In the genomic region with DNA sequence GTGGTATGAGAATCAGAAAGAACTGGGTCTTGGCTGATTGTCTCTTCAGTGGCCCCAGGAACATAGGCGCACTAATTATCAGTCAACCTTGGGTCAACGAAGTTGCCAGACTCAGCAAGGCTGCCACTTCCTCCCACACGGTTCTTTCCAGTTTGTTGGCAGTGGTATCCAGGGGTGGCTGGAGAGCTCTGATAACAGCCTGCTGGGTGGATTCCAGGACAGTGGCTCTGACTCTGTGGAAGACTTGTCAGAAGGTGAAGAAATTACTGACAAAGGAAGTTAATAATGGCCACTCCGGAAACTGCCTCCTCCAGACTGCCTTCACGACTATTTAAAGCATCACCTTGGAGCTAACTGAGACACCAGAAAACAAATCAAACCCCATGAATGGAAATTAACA, we compare ENCODE assay signal across 13 mouse cellular contexts. TPM values are rescaled to one million over a fixed set of nuclear protein-coding genes. Genes with fewer than 3 reads are reported as not detected.
DNase-seq lines count a peak whose midpoint lies in the region; ATAC-seq and TF ChIP-seq lines count a peak whose summit lies in the region.
"Had no signal": no experiment of that assay in that cellular context is flagged by ENCODE, and none has a peak within 500 bp of the region (broad histone marks: within the 10 kb centered on the region; RNA-seq: fewer than 3 reads in every experiment).

No protein-coding gene starts in this region.

- H3K4me3 ChIP-seq in MEL (ENCODE audit: control insufficient read depth in 1 of 2, insufficient read depth in 1 of 2, low read depth in 2 of 2, low read length in 2 of 2): no peak overlapping the region
- H3K4me3 ChIP-seq in heart, embryonic 12.5 days: no peak overlapping the region
- H3K4me3 ChIP-seq: forebrain, embryonic 15.5 days; neural tube, embryonic 13.5 days had no signal

- H3K27me3 ChIP-seq in MEL (ENCODE audit: control insufficient read depth in 1 of 2, insufficient read depth in 2 of 2, low read length in 2 of 2): no peaks in the 10 kb centered on the region
- H3K27me3 ChIP-seq in heart, embryonic 12.5 days (replicated peaks): no peaks in the 10 kb centered on the region
- H3K27me3 ChIP-seq: CH12.LX; forebrain, embryonic 15.5 days; neural tube, embryonic 13.5 days had no signal

- TF ChIP-seq EP300 in MEL (IDR thresholded peaks at IDR 0.05; ENCODE audit: low read depth in 1 of 2, low read length in 2 of 2): peak; percentile 97

- DNase-seq in 416B (ENCODE audit: low read depth) (peak; percentile 96), MEL (ENCODE audit: low read depth, low spot score) (peak; percentile 91)
- no peak for DNase-seq in frontal cortex, postnatal 36 days (ENCODE audit: low spot score in 2 of 2)
- no peak for DNase-seq in left cerebral cortex, postnatal 14 days (ENCODE audit: low spot score in 2 of 2)
- DNase-seq in layer of hippocampus, adult 8-10 months (ENCODE audit: low spot score in 2 of 2): no peak
- DNase-seq: adrenal gland, postnatal 25 days; cerebellum, postnatal 25 days had no signal

- H3K4me1 ChIP-seq in MEL (ENCODE audit: control insufficient read depth in 1 of 2, insufficient read depth in 2 of 2, low read length in 2 of 2): peaks cover 15 to 22% of the 10 kb centered on the region in 2 experiments
- peaks cover 8% of the 10 kb centered on the region for H3K4me1 ChIP-seq in heart, embryonic 12.5 days (replicated peaks)
- H3K4me1 ChIP-seq: forebrain, embryonic 15.5 days; neural tube, embryonic 13.5 days had no signal

- 0 out of 2 replicates have a peak, but pooled peaks have one; percentile 22 for ATAC-seq in heart, embryonic 12.5 days (ENCODE audit: insufficient number of reproducible peaks, low FRiP score)
- ATAC-seq in hematopoietic stem cell, adult 5-6 weeks (replicated peaks in 1 of 2; ENCODE audit: insufficient read depth in 1 of 2, low FRiP score in 2 of 2, low TSS enrichment in 1 of 2, low read depth in 1 of 2, poor library complexity in 2 of 2, severe bottlenecking in 2 of 2): peak; percentile 87 to 92
- ATAC-seq: forebrain, embryonic 15.5 days had no signal

- intact Hi-C loops in left cerebral cortex, postnatal 14 days (cut with DNase I): no loop called here

- no peaks in the 10 kb centered on the region for H3K79me2 ChIP-seq in MEL (ENCODE audit: control insufficient read depth, insufficient read depth, low read length, poor library complexity)

- H3K27ac ChIP-seq in MEL (ENCODE audit: control insufficient read depth, low read depth, low read length): peak overlapping the region; percentile 64
- no peak overlapping the region for H3K27ac ChIP-seq in heart, embryonic 12.5 days (ENCODE audit: poor library complexity, severe bottlenecking)
- H3K27ac ChIP-seq: forebrain, embryonic 15.5 days; macrophage; neural tube, embryonic 13.5 days had no signal

- TF ChIP-seq CTCF in MEL (IDR thresholded peaks at IDR 0.05 in 2 of 3, conservative IDR thresholded peaks at IDR 0.05 in 1 of 3; ENCODE audit: control insufficient read depth in 1 of 3, insufficient read depth in 1 of 3, low read depth in 2 of 3, low read length in 3 of 3, poor library complexity in 1 of 3, severe bottlenecking in 1 of 3): no peak

- no peak overlapping the region for H3K4me2 ChIP-seq in heart, embryonic 12.5 days
- H3K4me2 ChIP-seq: forebrain, embryonic 15.5 days; neural tube, embryonic 13.5 days had no signal

- no peak for TF ChIP-seq RAD21 in MEL (IDR thresholded peaks at IDR 0.05; ENCODE audit: low read depth, low read length)

- H3K36me3 ChIP-seq in MEL (ENCODE audit: control insufficient read depth in 1 of 2, insufficient read depth in 2 of 2, low read length in 2 of 2): peaks cover 0 to 23% of the 10 kb centered on the region in 2 experiments; a peak in 2 of 4 replicates
- H3K36me3 ChIP-seq in heart, embryonic 12.5 days: no peaks in the 10 kb centered on the region
- H3K36me3 ChIP-seq: forebrain, embryonic 15.5 days; neural tube, embryonic 13.5 days had no signal

- no peak for TF ChIP-seq POLR2A in MEL (IDR thresholded peaks at IDR 0.05; ENCODE audit: control insufficient read depth in 1 of 2, insufficient read depth in 1 of 2, low read depth in 1 of 2, low read length in 2 of 2, poor library complexity in 1 of 2)

- WGBS in heart, embryonic 12.5 days: 9% methylated on average over 5 of the region's 5 CpGs

- H3K9ac ChIP-seq in MEL (ENCODE audit: control insufficient read depth, low read depth, low read length, poor library complexity, severe bottlenecking): no peak overlapping the region
- H3K9ac ChIP-seq in heart, embryonic 12.5 days: no peak overlapping the region
- H3K9ac ChIP-seq: forebrain, embryonic 15.5 days; neural tube, embryonic 13.5 days had no signal

- H3K9me3 ChIP-seq in MEL (replicated peaks; ENCODE audit: insufficient read depth, low read length): no peaks in the 10 kb centered on the region
- no peaks in the 10 kb centered on the region for H3K9me3 ChIP-seq in heart, embryonic 12.5 days (replicated peaks)
- H3K9me3 ChIP-seq: forebrain, embryonic 15.5 days; neural tube, embryonic 13.5 days had no signal

TF ChIP-seq in MEL, 35 proteins besides CTCF, POLR2A, EP300 and RAD21:
- TF ChIP-seq MAZ (IDR thresholded peaks at IDR 0.05; ENCODE audit: low read depth, low read length) (no peak), ZNF384 (IDR thresholded peaks at IDR 0.05; ENCODE audit: low read depth, low read length) (no peak), GATA1 (IDR thresholded peaks at IDR 0.05; ENCODE audit: low read depth, low read length) (peak; percentile 91), MYB (IDR thresholded peaks at IDR 0.05; ENCODE audit: low read depth, low read length) (peak; percentile 69; the same call in 1 of the 2 replicates), E2F4 (IDR thresholded peaks at IDR 0.05; ENCODE audit: borderline replicate concordance, low read depth, low read length) (no peak), NELFE (IDR thresholded peaks at IDR 0.05; ENCODE audit: low read depth, low read length) (no peak), SMC3 (IDR thresholded peaks at IDR 0.05; ENCODE audit: low read depth, low read length) (peak; percentile 22; the same call in 1 of the 2 replicates), ZKSCAN1 (IDR thresholded peaks at IDR 0.05; ENCODE audit: low read depth, low read length) (no peak), ZC3H11A (IDR thresholded peaks at IDR 0.05; ENCODE audit: low read depth, low read length) (no peak), CHD2 (IDR thresholded peaks at IDR 0.05; ENCODE audit: low read length) (no peak), NRF1 (IDR thresholded peaks at IDR 0.05; ENCODE audit: insufficient read depth, low read depth, low read length, poor library complexity, severe bottlenecking) (no peak), MAFK (IDR thresholded peaks at IDR 0.05; ENCODE audit: borderline replicate concordance, low read depth, low read length) (peak; percentile 55; the same call in 1 of the 2 replicates), TCF12 (IDR thresholded peaks at IDR 0.05; ENCODE audit: low read depth, low read length) (peak; percentile 94), USF1 (IDR thresholded peaks at IDR 0.05; ENCODE audit: low read depth, low read length) (no peak), ELF1 (IDR thresholded peaks at IDR 0.05; ENCODE audit: low read depth, low read length) (peak; percentile 68; the same call in 1 of the 2 replicates), MAX (IDR thresholded peaks at IDR 0.05; ENCODE audit: low read length) (peak; percentile 16; the same call in 1 of the 2 replicates), HCFC1 (IDR thresholded peaks at IDR 0.05; ENCODE audit: low read depth, low read length) (0 out of 2 replicates have a peak, but pooled peaks have one; percentile 25), BHLHE40 (IDR thresholded peaks at IDR 0.05; ENCODE audit: borderline replicate concordance, low read depth, low read length) (peak; percentile 51; the same call in 1 of the 2 replicates), MYC (IDR thresholded peaks at IDR 0.05; ENCODE audit: low read depth, low read length) (0 out of 2 replicates have a peak, but pooled peaks have one; percentile 44), JUND (IDR thresholded peaks at IDR 0.05; ENCODE audit: low read depth, low read length) (0 out of 2 replicates have a peak, but pooled peaks have one; percentile 30), CHD1 (IDR thresholded peaks at IDR 0.05; ENCODE audit: low read depth, low read length) (no peak), GABPA (IDR thresholded peaks at IDR 0.05; ENCODE audit: low read depth, low read length) (no peak), USF2 (IDR thresholded peaks at IDR 0.05; ENCODE audit: borderline replicate concordance in 1 of 2, insufficient read depth in 1 of 2, low read depth in 1 of 2, low read length in 2 of 2) (no peak), POLR2AphosphoS5 (IDR thresholded peaks at IDR 0.05; ENCODE audit: borderline replicate concordance, low read depth, low read length) (no peak), MEF2A (IDR thresholded peaks at IDR 0.05; ENCODE audit: extremely low read depth, insufficient replicate concordance, low read depth, low read length, poor library complexity, severe bottlenecking) (0 out of 2 replicates have a peak, but pooled peaks have one; percentile 60), TBP (IDR thresholded peaks at IDR 0.05; ENCODE audit: low read depth, low read length) (no peak), TAL1 (IDR thresholded peaks at IDR 0.05; ENCODE audit: low read length) (peak; percentile 93), ETS1 (IDR thresholded peaks at IDR 0.05; ENCODE audit: low read depth, low read length) (peak; percentile 92), SIN3A (IDR thresholded peaks at IDR 0.05; ENCODE audit: low read length) (peak; percentile 58; the same call in 1 of the 2 replicates), RCOR1 (IDR thresholded peaks at IDR 0.05; ENCODE audit: low read depth, low read length) (peak; percentile 87)

RNA-seq across cellular contexts. Expression of a gene that starts 50.5 kb away (rescaled TPM):
- 225 and 229 TPM in 2 replicates for total RNA-seq in MEL (2012; rRNA removed)
- polyA plus RNA-seq in MEL (2012; ENCODE audit: insufficient read depth in 1 of 2, insufficient read length in 2 of 2, low read depth in 1 of 2, low replicate concordance in 2 of 2, missing spikeins in 1 of 2): 100 to 1,000 TPM in 1 of 2 experiments, not detected in 1; 146 TPM
- 457 and 461 TPM in 2 replicates for polyA plus RNA-seq in heart, embryonic 12.5 days (2016; fragmentation: Nextera tagmentation; extraction: Ambion mirVana)
- total RNA-seq in hematopoietic stem cell, adult 5-6 weeks (2017): 43.8 and 50.3 TPM in 2 replicates
- 100 to 1,000 TPM; 207 to 219 TPM for total RNA-seq in left cerebral cortex, postnatal 14 days (2021)
- 100 to 1,000 TPM; 158 to 176 (median 167) TPM for total RNA-seq in layer of hippocampus, adult 8-10 months (2022)

Comparison
In these comparisons a context has a peak if more than half of its experiments do, and no peak if none do; other contexts are left out.
1. DNase-seq: peak in 416B (single experiment) and MEL (single experiment); none in frontal cortex, postnatal 36 days (0 of 2), left cerebral cortex, postnatal 14 days (0 of 2) and layer of hippocampus, adult 8-10 months (0 of 2).